Mouse (Mus musculus): ENCODE measurements around the gene Nipsnap3a. TPM values are rescaled to one million over a fixed set of nuclear protein-coding genes. Genes with fewer than 3 reads are reported as not detected.

Nipsnap3a gene
- total RNA-seq, 1 experiment from 2014 or later: not detected

Other genes starting within 250 kb of the Nipsnap3a start
- gene Olfr275, start 174.7 kb upstream of the Nipsnap3a start, total RNA-seq (2021): not detected in 2 replicates
- not detected in 2 replicates for gene Olfr273, start 130.0 kb upstream of the Nipsnap3a start, total RNA-seq (2021)
- not detected in 2 replicates for gene Olfr272, start 70.1 kb upstream of the Nipsnap3a start, total RNA-seq (2021)
- not detected in 2 replicates for gene Olfr270, start 24.7 kb upstream of the Nipsnap3a start, total RNA-seq (2021)
- 46.5 and 46.8 TPM in 2 replicates for gene Nipsnap3b, start 22.6 kb downstream of the Nipsnap3a start, total RNA-seq (2021)
- gene Abca1, start 170.6 kb downstream of the Nipsnap3a start, total RNA-seq (2021): 165 and 265 TPM in 2 replicates